Mouse (Mus musculus) hindbrain, embryonic 16.5 days (tissue): Measurements from ENCODE around the gene Smim24. TPM values are rescaled to one million over a fixed set of nuclear protein-coding genes. Genes with fewer than 3 reads are reported as not detected.

ENCODE experiments used
- ATAC-seq: fragments of 200-750 bp; cut with Nextera tagmentation; 2 replicates; pipeline ENCODE4 v1.8.0; 2017; ENCODE audit warnings: moderate TSS enrichment, moderate library complexity
- H3K27ac ChIP-seq: fragments of 300-500 bp; sonication (generic); 2 replicates; pipeline ENCODE4 v1.5.1; 2014; ENCODE audit warnings: low read depth, mild to moderate bottlenecking, control low read depth, low read length, moderate library complexity
- H3K27me3 ChIP-seq: fragments of 300-500 bp; sonication (generic); replicated peaks from 2 replicates; pipeline ENCODE4 v1.6.1; 2014; ENCODE audit warnings: low read length; ENCODE audit not compliant: control insufficient read depth, insufficient read depth
- H3K36me3 ChIP-seq: fragments of 300-500 bp; sonication (generic); 2 replicates; pipeline ENCODE4 v1.6.1; 2014; ENCODE audit warnings: mild to moderate bottlenecking, low read length, moderate library complexity, mixed read lengths; ENCODE audit not compliant: control insufficient read depth, insufficient read depth
- H3K4me1 ChIP-seq: fragments of 300-500 bp; sonication (generic); 2 replicates; pipeline ENCODE4 v1.6.1; 2014; ENCODE audit warnings: low read depth, low read length; ENCODE audit not compliant: control insufficient read depth, insufficient read depth
- H3K4me2 ChIP-seq: fragments of 300-500 bp; sonication (generic); 2 replicates; pipeline ENCODE4 v1.6.1; 2014; ENCODE audit warnings: mild to moderate bottlenecking, low read length, control low read depth, moderate library complexity
- H3K4me3 ChIP-seq: fragments of 300-500 bp; sonication (generic); 2 replicates; pipeline ENCODE4 v1.5.1; 2014; ENCODE audit warnings: mild to moderate bottlenecking, low read length, control low read depth, moderate library complexity
- H3K9ac ChIP-seq: fragments of 300-500 bp; sonication (generic); 2 replicates; pipeline ENCODE4 v1.6.1; 2014; ENCODE audit warnings: low read depth, mild to moderate bottlenecking, control low read depth, low read length, moderate library complexity
- H3K9me3 ChIP-seq: fragments of 300-500 bp; sonication (generic); 2 replicates; pipeline ENCODE4 v1.6.1; 2014; ENCODE audit warnings: mild to moderate bottlenecking, low read length, moderate library complexity; ENCODE audit not compliant: control insufficient read depth
- WGBS: fragments of 180-500 bp; shearing (Covaris S2); extraction: QIAGEN DNeasy Blood & Tissue Kit; methylation state at CpG from one replicate; pipeline ENCODE4 v1.1.7; 2014; 5-methylcytosine and 5-hydroxymethylcytosine counted together
- polyA plus RNA-seq: library from polyadenylated mRNA; unstranded; fragments of >200 nt; fragmentation: Nextera tagmentation; extraction: Ambion mirVana; gene quantifications from 2 replicates; pipeline ENCODE4 v1.2.1, GENCODE M21; 2015

Gene Smim24
- polyA plus RNA-seq, 1 experiment from 2014 or later, result 1.6 TPM

DNA sequence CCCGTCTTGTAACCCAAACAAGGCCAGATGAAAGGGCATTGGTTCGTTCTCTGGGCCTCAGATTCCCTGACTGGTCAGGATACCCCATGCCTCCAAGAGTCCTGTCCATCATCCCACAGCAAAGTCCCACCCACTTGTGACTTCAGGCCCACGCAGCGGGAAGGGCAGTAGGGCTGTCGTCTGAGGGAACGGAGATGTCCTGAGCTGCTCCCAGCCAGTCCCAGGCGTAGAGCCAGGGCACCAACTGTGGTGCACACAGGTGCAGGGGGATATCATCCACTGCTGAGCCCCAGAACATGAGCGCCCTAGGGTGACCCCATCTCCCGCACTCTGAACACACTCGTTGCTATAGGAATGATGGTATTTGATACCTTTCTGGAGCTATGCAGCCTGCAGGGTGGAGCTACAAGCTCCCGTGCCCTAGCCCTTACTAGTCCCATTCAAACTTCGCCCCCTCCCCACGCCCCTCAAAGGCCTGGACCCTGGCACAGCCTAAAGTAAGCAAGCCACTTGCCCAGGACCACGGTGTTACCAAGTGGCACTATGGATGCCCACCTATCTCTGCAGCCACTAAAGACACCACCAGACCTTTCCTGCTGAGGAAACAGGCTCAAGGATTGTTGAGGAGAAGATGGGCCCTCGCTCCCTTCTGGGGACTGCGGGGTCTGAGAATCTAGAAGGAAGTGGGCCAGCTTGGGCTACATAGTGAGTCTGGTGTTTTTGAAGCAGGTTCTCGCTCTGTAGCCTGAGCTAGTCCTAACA is 22.9 kb downstream of the Smim24 start:
- H3K27ac ChIP-seq, result peak overlapping the region; percentile 20

DNA sequence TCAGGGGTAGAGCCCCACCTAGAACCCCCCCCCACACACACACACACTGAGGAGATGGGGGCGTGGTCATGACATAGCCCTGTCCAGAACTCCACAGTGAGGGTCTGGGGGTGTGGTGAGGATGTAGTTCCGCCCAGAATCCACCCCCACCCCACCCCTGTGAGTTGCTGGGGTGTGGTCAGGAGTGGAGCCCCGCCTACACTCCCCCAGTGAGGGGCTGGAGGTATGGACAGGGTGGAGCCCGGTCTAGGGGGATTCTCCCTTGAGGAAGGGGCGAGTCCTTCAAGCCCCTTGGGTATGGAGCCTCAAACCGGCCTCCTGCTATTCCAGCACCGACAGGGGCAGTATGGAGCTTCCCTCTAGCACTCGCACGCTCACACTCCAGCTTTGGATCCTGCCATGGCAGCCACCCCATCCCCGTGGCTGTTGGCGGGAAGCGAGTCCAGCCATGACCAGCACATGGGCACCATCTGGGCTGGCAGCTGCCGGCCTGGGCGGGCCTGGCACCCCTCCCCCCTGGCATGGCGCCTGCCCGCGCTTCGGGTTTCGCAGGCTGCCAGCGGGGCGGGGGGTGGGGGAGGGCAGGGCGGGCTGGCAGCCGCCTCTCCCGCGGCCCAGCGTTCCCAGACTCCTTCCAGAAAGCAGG is 23.9 kb downstream of the Smim24 start:
- Histone ChIP-seq H3K36me3 (0 out of 2 replicates have a peak, but pooled peaks cover 4% of the 10 kb centered on the region), H3K4me2 (peak overlapping the region; percentile 55), H3K4me1 (peaks cover 49% of the 10 kb centered on the region), H3K9me3 (no peaks in the 10 kb centered on the region), H3K4me3 (peak overlapping the region; percentile 29), H3K9ac (peak overlapping the region; percentile 63), H3K27ac (peak overlapping the region; percentile 73), H3K27me3 (no peaks in the 10 kb centered on the region)
- WGBS, result 3% methylated on average over 24 of the region's 26 CpGs
- peak; percentile 83 for ATAC-seq

More for the DNA sequence above, 22.9 kb downstream of the Smim24 start:
- no peak for ATAC-seq
- Histone ChIP-seq H3K4me2 (no peak overlapping the region), H3K9me3 (no peaks in the 10 kb centered on the region), H3K36me3 (0 out of 2 replicates have a peak, but pooled peaks cover 4% of the 10 kb centered on the region), H3K4me3 (no peak overlapping the region), H3K4me1 (peaks cover 59% of the 10 kb centered on the region), H3K27me3 (no peaks in the 10 kb centered on the region), H3K9ac (0 out of 2 replicates have a peak overlapping the region, but pooled peaks have one; percentile 28)
- 65% methylated on average over 17 of the region's 17 CpGs for WGBS

DNA sequence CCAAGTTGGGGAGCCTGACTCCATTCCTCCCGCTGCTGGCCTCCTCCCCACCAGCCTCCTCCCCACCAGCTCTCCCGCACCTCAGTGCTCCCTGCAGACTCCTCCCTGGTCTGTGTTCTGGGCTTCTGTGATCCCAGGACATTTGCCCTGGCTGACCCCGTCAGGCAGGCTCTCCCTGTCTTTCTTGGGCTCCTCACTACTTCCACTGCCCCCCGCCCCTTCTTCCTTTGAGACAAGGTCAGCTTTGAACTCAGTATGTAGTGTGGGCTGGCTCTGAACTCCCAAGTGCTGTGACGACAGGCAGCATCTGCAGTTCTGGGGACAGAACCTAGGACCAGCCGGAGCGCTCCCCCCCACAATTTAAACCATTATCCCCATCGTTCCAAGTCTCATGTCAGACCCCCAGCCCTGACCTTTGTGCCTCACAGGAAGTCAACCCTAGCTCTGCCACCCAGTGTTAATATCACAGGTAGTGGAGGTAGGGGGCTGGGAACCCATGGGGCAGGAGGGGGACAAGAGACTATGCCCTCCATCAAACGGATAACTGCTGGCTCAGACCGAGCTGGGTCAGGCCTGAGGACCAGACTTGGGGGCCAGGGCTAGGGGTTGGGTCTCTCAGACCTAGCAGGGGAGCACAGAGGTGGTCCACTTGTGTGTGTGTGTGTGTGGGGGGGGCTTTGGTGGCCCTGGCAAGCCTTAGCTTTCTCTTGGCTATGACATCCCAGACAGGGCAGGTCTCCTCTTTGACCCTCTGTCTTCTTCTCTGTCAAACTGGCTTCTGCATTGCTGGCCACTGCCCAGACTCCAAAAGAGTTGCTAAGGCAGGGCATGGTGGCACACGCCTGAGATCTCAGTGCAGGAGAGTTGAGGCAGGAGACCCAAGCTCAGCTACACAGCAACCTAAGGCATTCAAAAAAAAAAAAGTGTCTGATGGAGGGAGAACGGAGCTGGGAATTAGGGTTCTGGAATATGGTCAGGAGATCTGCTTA is 24.7 kb downstream of the Smim24 start:
- peak overlapping the region; percentile 63 for H3K9ac ChIP-seq
- 0 out of 2 replicates have a peak, but pooled peaks cover 4% of the 10 kb centered on the region for H3K36me3 ChIP-seq
- H3K27ac ChIP-seq, result peak overlapping the region; percentile 73
- H3K4me2 ChIP-seq, result peak overlapping the region; percentile 55
- H3K9me3 ChIP-seq, result no peaks in the 10 kb centered on the region
- WGBS, result 48% methylated on average over 12 of the region's 12 CpGs
- H3K27me3 ChIP-seq, result no peaks in the 10 kb centered on the region
- H3K4me3 ChIP-seq, result peak overlapping the region; percentile 29
- no peak for ATAC-seq
- H3K4me1 ChIP-seq, result peaks cover 42% of the 10 kb centered on the region

DNA sequence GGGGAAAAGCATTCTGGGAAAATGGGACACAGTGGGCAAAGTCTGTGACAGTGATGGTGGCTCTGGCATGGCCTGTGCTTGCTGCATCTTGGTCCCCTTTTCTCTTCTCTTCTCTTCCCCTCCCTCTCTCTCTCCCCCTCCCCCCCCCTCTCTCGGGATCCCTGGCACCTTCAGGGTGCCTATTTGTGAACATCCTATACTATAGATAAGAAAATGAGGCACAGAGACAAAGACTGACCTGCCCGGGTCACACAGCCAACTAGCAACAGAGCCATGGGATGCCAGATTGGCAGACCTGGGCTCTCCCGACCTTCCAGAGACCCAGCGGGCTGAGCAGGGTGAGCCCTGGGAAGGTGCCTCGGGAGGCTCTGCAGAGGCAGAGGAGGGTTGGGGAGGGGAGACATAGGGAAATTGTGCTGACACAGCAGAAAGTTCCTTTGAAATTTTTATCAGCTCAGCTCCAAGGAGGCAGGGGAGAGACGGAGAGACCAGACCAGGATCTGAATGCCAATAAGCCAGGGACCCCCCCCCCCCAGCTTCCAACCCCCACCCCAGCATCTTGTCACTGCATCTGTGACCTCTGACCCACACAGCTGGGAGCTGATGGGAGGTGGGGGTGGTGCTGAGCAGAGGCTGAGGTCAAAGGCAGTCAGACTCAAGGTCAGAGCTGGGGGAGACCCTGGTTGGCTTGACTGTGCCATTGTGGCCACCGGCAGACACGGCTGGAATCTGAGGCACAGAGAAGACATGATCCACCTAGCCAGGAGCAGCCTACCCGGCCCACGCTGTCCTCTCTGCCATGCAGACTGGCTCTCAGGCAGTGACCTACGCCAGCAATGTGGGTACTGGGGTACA is 25.6 kb downstream of the Smim24 start:
- no peak overlapping the region for H3K4me3 ChIP-seq
- H3K36me3 ChIP-seq, result 0 out of 2 replicates have a peak, but pooled peaks cover 4% of the 10 kb centered on the region
- H3K9ac ChIP-seq, result no peak overlapping the region
- H3K27ac ChIP-seq, result peak overlapping the region; percentile 36; the same call in 1 of the 2 replicates
- WGBS, result 45% methylated on average over 11 of the region's 11 CpGs
- no peak for ATAC-seq
- no peaks in the 10 kb centered on the region for H3K9me3 ChIP-seq
- peaks cover 42% of the 10 kb centered on the region for H3K4me1 ChIP-seq
- H3K27me3 ChIP-seq, result no peaks in the 10 kb centered on the region
- no peak overlapping the region for H3K4me2 ChIP-seq

DNA sequence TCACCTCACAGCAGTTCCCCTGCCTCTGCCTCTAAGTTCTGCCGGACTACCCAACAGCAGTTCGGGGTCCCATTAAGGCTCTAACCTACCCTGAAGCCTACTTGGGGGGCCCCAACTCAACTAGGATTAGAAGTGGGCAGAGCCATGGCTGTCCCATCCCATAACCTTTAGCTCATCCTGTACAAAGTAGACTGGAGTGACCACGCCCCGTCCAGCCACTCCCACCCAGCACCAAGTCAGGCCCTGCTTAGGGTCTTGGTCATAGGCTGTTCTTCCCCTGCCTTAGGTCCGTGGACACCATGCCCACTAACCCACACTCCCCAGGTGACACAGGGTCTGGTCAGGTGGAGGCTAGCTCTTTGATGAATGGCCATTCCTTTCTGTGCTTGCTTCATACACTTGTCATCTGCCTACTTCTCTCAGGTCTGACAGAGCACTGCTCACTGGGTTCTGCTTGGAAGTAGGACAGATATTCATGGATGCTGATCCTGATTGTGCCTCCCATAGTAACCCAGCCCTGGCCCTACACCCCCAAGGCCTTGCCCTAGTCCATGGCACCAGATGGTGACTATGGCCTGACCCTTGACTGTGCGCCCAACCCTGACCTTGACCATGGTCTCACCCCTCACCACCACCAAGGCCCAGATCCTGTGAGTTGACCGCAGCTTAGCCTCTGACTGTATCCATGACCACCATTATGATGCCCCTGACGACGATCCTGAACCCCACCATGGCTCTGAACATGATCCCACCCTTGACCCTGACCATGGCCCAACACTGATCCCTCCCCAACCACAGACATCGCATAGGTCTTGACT is 26.5 kb downstream of the Smim24 start:
- Histone ChIP-seq H3K4me1 (peaks cover 40% of the 10 kb centered on the region), H3K9ac (no peak overlapping the region), H3K27me3 (no peaks in the 10 kb centered on the region), H3K36me3 (0 out of 2 replicates have a peak, but pooled peaks cover 4% of the 10 kb centered on the region), H3K27ac (no peak overlapping the region), H3K4me2 (no peak overlapping the region), H3K9me3 (no peaks in the 10 kb centered on the region), H3K4me3 (no peak overlapping the region)
- 90% methylated on average over 10 of the region's 10 CpGs for WGBS
- no peak for ATAC-seq

DNA sequence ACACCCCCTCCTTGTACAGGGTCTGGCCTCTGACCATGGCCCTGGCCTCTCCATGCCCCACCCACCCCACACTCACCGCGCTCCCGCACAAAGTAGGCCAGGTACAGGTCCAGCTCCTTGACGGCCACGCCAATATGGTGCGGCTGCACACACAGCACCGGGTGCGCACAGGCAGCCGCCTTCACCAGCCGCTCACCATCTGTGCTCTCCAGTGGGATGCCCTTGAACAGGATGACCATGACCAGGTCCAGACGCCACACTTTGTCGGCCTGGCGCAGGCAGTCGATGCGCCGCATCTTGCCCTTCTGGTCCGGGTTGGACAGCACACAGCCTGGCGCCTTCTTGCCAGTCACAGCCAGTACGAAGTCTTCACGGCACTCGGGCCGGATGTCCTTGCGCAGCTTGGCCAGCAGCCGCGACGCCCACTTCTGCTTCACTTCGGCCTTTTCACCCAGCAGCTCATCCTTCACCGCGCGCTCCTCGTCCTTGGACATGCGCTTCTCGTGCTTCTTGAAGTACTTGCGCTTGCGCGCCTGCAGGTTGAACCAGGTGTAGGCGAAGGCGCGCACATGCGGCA is 27.4 kb downstream of the Smim24 start:
- no peak overlapping the region for H3K27ac ChIP-seq
- peaks cover 41% of the 10 kb centered on the region for H3K4me1 ChIP-seq
- peaks cover 1% of the 10 kb centered on the region; the same call in 1 of the 2 replicates for H3K27me3 ChIP-seq
- no peak overlapping the region for H3K4me3 ChIP-seq
- H3K36me3 ChIP-seq, result 0 out of 2 replicates have a peak, but pooled peaks cover 4% of the 10 kb centered on the region
- H3K9me3 ChIP-seq, result no peaks in the 10 kb centered on the region
- no peak overlapping the region for H3K9ac ChIP-seq
- WGBS, result 83% methylated on average over 40 of the region's 40 CpGs
- no peak for ATAC-seq
- no peak overlapping the region for H3K4me2 ChIP-seq

DNA sequence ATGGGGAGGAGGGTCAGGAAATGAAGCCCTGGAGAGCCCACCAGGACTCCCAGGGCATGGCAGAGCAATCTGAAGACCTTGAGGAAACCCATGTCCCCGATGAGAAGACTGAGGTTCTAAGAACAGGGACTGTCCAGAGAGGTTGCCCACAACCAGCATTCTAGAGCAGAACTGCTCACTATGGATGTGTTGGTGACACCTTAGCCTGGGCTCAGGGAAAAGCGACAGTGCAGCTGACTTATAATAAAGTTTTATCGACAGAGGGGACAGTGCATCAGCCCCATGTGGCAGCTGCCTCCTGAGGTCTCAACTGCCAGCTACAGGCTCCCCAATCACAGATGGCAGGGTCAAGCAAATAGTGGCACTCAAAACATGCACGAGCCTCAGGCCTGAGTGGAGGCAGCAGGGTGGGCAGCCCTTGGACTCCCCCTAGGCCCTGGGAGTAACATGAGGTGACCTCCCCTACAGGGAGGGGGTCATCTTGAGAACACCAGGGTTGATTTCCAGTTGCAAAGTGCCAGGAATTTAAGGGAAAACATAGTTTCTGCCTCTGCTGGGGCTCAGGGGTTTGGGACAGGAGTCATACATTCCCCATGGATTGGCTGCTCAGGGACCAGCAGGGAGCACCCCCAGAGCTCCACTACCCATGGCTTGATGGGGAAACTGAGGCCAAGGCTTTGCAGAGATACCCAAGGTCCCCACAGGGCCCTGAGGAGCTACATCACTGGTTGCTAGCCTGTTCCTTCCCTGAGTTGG is 28.4 kb downstream of the Smim24 start:
- peaks cover 4% of the 10 kb centered on the region; the same call in 1 of the 2 replicates for H3K27me3 ChIP-seq
- H3K4me2 ChIP-seq, result no peak overlapping the region
- WGBS, result 75% methylated on average over 4 of the region's 4 CpGs
- H3K27ac ChIP-seq, result no peak overlapping the region
- no peak for ATAC-seq
- H3K4me3 ChIP-seq, result no peak overlapping the region
- H3K36me3 ChIP-seq, result 0 out of 2 replicates have a peak, but pooled peaks cover 4% of the 10 kb centered on the region
- H3K9me3 ChIP-seq, result no peaks in the 10 kb centered on the region
- no peak overlapping the region for H3K9ac ChIP-seq
- peaks cover 43% of the 10 kb centered on the region for H3K4me1 ChIP-seq
